8 mouse cellular contexts compared by ENCODE assay signal in genomic region chr7:16869497-16869896, GRCm38 (mm10). TPM values are rescaled to one million over a fixed set of nuclear protein-coding genes. Genes with fewer than 3 reads are reported as not detected.
DNase-seq lines count a peak whose midpoint lies in the region; ATAC-seq and TF ChIP-seq lines count a peak whose summit lies in the region.

No protein-coding gene starts in this region.

- intact Hi-C loops in heart, postnatal 14 days (cut with DNase I) = no loop called here

- no peak for TF ChIP-seq CTCF in forebrain, postnatal 0 days (IDR thresholded peaks at IDR 0.05; ENCODE audit: low read depth)

- DNase-seq in heart, postnatal 14 days = no peak
- peak; percentile 98 for DNase-seq in cerebellum, adult 11-12 months
- DNase-seq in forebrain, postnatal 0 days = peak; percentile 94
- peak; percentile 92 to 93 for DNase-seq in layer of hippocampus, postnatal 36 days
- no peak for DNase-seq in ovary, adult 18-20 months (ENCODE audit: low spot score)
- DNase-seq in gastrocnemius, postnatal 10 days = no peak

- 0 out of 2 replicates have a peak overlapping the region, but pooled peaks have one; percentile 10 for H3K9ac ChIP-seq in heart, embryonic 12.5 days
- H3K9ac ChIP-seq in forebrain, postnatal 0 days = peak overlapping the region; percentile 70
- H3K9ac ChIP-seq in midbrain, embryonic 13.5 days (replicated peaks) = peak overlapping the region; percentile 56; the same call in 1 of the 2 replicates

- H3K36me3 ChIP-seq in heart, embryonic 12.5 days = peaks cover 65% of the 10 kb centered on the region
- H3K36me3 ChIP-seq in forebrain, postnatal 0 days (ENCODE audit: insufficient read depth) = 0 out of 2 replicates have a peak, but pooled peaks cover 6% of the 10 kb centered on the region
- H3K36me3 ChIP-seq in midbrain, embryonic 13.5 days = peaks cover 26% of the 10 kb centered on the region

- H3K4me2 ChIP-seq in heart, embryonic 12.5 days = peak overlapping the region; percentile 18
- H3K4me2 ChIP-seq in forebrain, postnatal 0 days (ENCODE audit: low read depth) = peak overlapping the region; percentile 63
- peak overlapping the region; percentile 48 for H3K4me2 ChIP-seq in midbrain, embryonic 13.5 days (replicated peaks)

- H3K27me3 ChIP-seq in heart, embryonic 12.5 days (replicated peaks) = no peaks in the 10 kb centered on the region
- H3K27me3 ChIP-seq in forebrain, postnatal 0 days (ENCODE audit: insufficient read depth, low read length) = no peaks in the 10 kb centered on the region
- H3K27me3 ChIP-seq in midbrain, embryonic 13.5 days = no peaks in the 10 kb centered on the region

- no peak overlapping the region for H3K27ac ChIP-seq in heart, embryonic 12.5 days (ENCODE audit: poor library complexity, severe bottlenecking)
- H3K27ac ChIP-seq in forebrain, postnatal 0 days (ENCODE audit: low read depth, low read length) = peak overlapping the region; percentile 88
- H3K27ac ChIP-seq in midbrain, embryonic 13.5 days = peak overlapping the region; percentile 74

- 35% methylated on average over 16 of the region's 16 CpGs for WGBS in heart, embryonic 12.5 days
- 13% methylated on average over 16 of the region's 16 CpGs for WGBS in forebrain, postnatal 0 days
- 13% methylated on average over 16 of the region's 16 CpGs for WGBS in midbrain, embryonic 13.5 days

- no peaks in the 10 kb centered on the region for H3K4me1 ChIP-seq in heart, embryonic 12.5 days (replicated peaks)
- H3K4me1 ChIP-seq in forebrain, postnatal 0 days (ENCODE audit: insufficient read depth) = no peaks in the 10 kb centered on the region; the same call in 1 of the 2 replicates
- H3K4me1 ChIP-seq in midbrain, embryonic 13.5 days (replicated peaks) = peaks cover 21% of the 10 kb centered on the region

- ATAC-seq in heart, embryonic 12.5 days (ENCODE audit: insufficient number of reproducible peaks, low FRiP score) = peak; percentile 57; the same call in 1 of the 2 replicates
- peak; percentile 99 for ATAC-seq in forebrain, postnatal 0 days
- ATAC-seq in midbrain, embryonic 13.5 days = peak; percentile 99

- no peak overlapping the region for H3K4me3 ChIP-seq in heart, embryonic 12.5 days
- H3K4me3 ChIP-seq in forebrain, postnatal 0 days (ENCODE audit: low read depth, low read length) = peak overlapping the region; percentile 42
- H3K4me3 ChIP-seq in midbrain, embryonic 13.5 days (replicated peaks) = peak overlapping the region; percentile 31

- no peaks in the 10 kb centered on the region for H3K9me3 ChIP-seq in heart, embryonic 12.5 days (replicated peaks)
- H3K9me3 ChIP-seq in forebrain, postnatal 0 days (ENCODE audit: low read length) = no peaks in the 10 kb centered on the region
- no peaks in the 10 kb centered on the region for H3K9me3 ChIP-seq in midbrain, embryonic 13.5 days

RNA-seq across cellular contexts. Expression of gene Dact3, which starts 5.6 kb away (rescaled TPM):
- polyA plus RNA-seq in heart, embryonic 12.5 days (2016; fragmentation: Nextera tagmentation; extraction: Ambion mirVana) = 14.3 and 15.2 TPM in 2 replicates
- total RNA-seq in heart, postnatal 14 days (2021) = 10 to 100 TPM; 18.6 to 19.0 TPM
- total RNA-seq in forebrain, postnatal 0 days (2014; rRNA removed) = 69.0 and 70.3 TPM in 2 replicates
- 7.8 and 8.6 TPM in 2 replicates for polyA plus RNA-seq in forebrain, postnatal 0 days (2015; fragmentation: Nextera tagmentation; extraction: Ambion mirVana)
- 100 to 1,000 TPM; 146 to 149 TPM for total RNA-seq in layer of hippocampus, postnatal 36 days (2021)
- polyA plus RNA-seq in midbrain, embryonic 13.5 days (2015; fragmentation: Nextera tagmentation; extraction: Ambion mirVana) = 2.8 and 2.9 TPM in 2 replicates
- total RNA-seq in gastrocnemius, postnatal 10 days (2021) = 10 to 100 TPM in 1 of 2 experiments, 1 to 10 TPM in 1; 9.5 to 10.9 TPM

RNA-seq across cellular contexts. Expression of gene Gng8, which starts 22.1 kb away (rescaled TPM):
- 2.3 and 4.3 TPM in 2 replicates for polyA plus RNA-seq in heart, embryonic 12.5 days (2016; fragmentation: Nextera tagmentation; extraction: Ambion mirVana)
- under 1 TPM; 0.81 to 0.98 TPM for total RNA-seq in heart, postnatal 14 days (2021)
- total RNA-seq in forebrain, postnatal 0 days (2014; rRNA removed) = not detected in 2 replicates
- polyA plus RNA-seq in forebrain, postnatal 0 days (2015; fragmentation: Nextera tagmentation; extraction: Ambion mirVana) = 9.3 and 16.4 TPM in 2 replicates
- 1 to 10 TPM; 2.4 to 2.7 TPM for total RNA-seq in layer of hippocampus, postnatal 36 days (2021)
- 23.4 and 30.8 TPM in 2 replicates for polyA plus RNA-seq in midbrain, embryonic 13.5 days (2015; fragmentation: Nextera tagmentation; extraction: Ambion mirVana)
- 1 to 10 TPM; 1.3 to 2.7 TPM for total RNA-seq in gastrocnemius, postnatal 10 days (2021)

RNA-seq across cellular contexts. Expression of gene Prkd2, which starts 26.8 kb away (rescaled TPM):
- polyA plus RNA-seq in heart, embryonic 12.5 days (2016; fragmentation: Nextera tagmentation; extraction: Ambion mirVana) = 10.8 and 11.8 TPM in 2 replicates
- 10 to 100 TPM; 35.3 to 35.9 TPM for total RNA-seq in heart, postnatal 14 days (2021)
- 2.9 and 3.9 TPM in 2 replicates for total RNA-seq in forebrain, postnatal 0 days (2014; rRNA removed)
- 2.7 and 4.0 TPM in 2 replicates for polyA plus RNA-seq in forebrain, postnatal 0 days (2015; fragmentation: Nextera tagmentation; extraction: Ambion mirVana)
- 1 to 10 TPM; 5.8 to 8.2 TPM for total RNA-seq in layer of hippocampus, postnatal 36 days (2021)
- 6.4 and 6.6 TPM in 2 replicates for polyA plus RNA-seq in midbrain, embryonic 13.5 days (2015; fragmentation: Nextera tagmentation; extraction: Ambion mirVana)
- total RNA-seq in gastrocnemius, postnatal 10 days (2021) = 10 to 100 TPM in 1 of 2 experiments, 1 to 10 TPM in 1; 9.8 to 14.0 TPM

RNA-seq across cellular contexts. Expression of gene Ptgir, which starts 36.8 kb away (rescaled TPM):
- 0.28 and 0.34 TPM in 2 replicates for polyA plus RNA-seq in heart, embryonic 12.5 days (2016; fragmentation: Nextera tagmentation; extraction: Ambion mirVana)
- 1 to 10 TPM; 1.4 to 1.6 TPM for total RNA-seq in heart, postnatal 14 days (2021)
- 0.15 TPM in 1 of 2 replicates, not detected in the other for total RNA-seq in forebrain, postnatal 0 days (2014; rRNA removed)
- polyA plus RNA-seq in forebrain, postnatal 0 days (2015; fragmentation: Nextera tagmentation; extraction: Ambion mirVana) = 0.08 and 0.09 TPM in 2 replicates
- total RNA-seq in layer of hippocampus, postnatal 36 days (2021) = not detected
- 0.41 and 0.54 TPM in 2 replicates for polyA plus RNA-seq in midbrain, embryonic 13.5 days (2015; fragmentation: Nextera tagmentation; extraction: Ambion mirVana)
- 1 to 10 TPM; 1.8 to 2.9 TPM for total RNA-seq in gastrocnemius, postnatal 10 days (2021)

RNA-seq across cellular contexts. Expression of gene Fkrp, which starts 53.0 kb away (rescaled TPM):
- 37.6 and 37.8 TPM in 2 replicates for polyA plus RNA-seq in heart, embryonic 12.5 days (2016; fragmentation: Nextera tagmentation; extraction: Ambion mirVana)
- 10 to 100 TPM; 42.8 to 45.5 TPM for total RNA-seq in heart, postnatal 14 days (2021)
- total RNA-seq in forebrain, postnatal 0 days (2014; rRNA removed) = 40.0 and 54.6 TPM in 2 replicates
- 31.7 and 37.8 TPM in 2 replicates for polyA plus RNA-seq in forebrain, postnatal 0 days (2015; fragmentation: Nextera tagmentation; extraction: Ambion mirVana)
- total RNA-seq in layer of hippocampus, postnatal 36 days (2021) = 10 to 100 TPM; 41.8 to 44.7 TPM
- 43.9 and 46.1 TPM in 2 replicates for polyA plus RNA-seq in midbrain, embryonic 13.5 days (2015; fragmentation: Nextera tagmentation; extraction: Ambion mirVana)
- 10 to 100 TPM; 23.2 to 23.3 TPM for total RNA-seq in gastrocnemius, postnatal 10 days (2021)

Comparison
In these comparisons a context has a peak if more than half of its experiments do, and no peak if none do; other contexts are left out.
1. H3K9ac ChIP-seq: peak in every context shown above with its lines; median percentile 70 in forebrain, postnatal 0 days; 56 in midbrain, embryonic 13.5 days; 10 in heart, embryonic 12.5 days.
2. DNase-seq: peak in cerebellum, adult 11-12 months (single experiment), forebrain, postnatal 0 days (single experiment) and layer of hippocampus, postnatal 36 days (2 of 2); none in heart, postnatal 14 days (0 of 2), ovary, adult 18-20 months (single experiment) and gastrocnemius, postnatal 10 days (single experiment).
3. Peak in every context shown above with its lines, with median percentiles within 50 percentile points of each other: ATAC-seq and H3K4me2 ChIP-seq.